Mouse (Mus musculus) embryo, embryonic 10.5 days (tissue): Measurements from ENCODE around the gene Tma7.

Experiments
- DNase-seq: peaks from one replicate; pipeline ENCODE4 v3.0.0-alpha.2; 2015; ENCODE audit warnings: low spot score

The Tma7 gene

DNA sequence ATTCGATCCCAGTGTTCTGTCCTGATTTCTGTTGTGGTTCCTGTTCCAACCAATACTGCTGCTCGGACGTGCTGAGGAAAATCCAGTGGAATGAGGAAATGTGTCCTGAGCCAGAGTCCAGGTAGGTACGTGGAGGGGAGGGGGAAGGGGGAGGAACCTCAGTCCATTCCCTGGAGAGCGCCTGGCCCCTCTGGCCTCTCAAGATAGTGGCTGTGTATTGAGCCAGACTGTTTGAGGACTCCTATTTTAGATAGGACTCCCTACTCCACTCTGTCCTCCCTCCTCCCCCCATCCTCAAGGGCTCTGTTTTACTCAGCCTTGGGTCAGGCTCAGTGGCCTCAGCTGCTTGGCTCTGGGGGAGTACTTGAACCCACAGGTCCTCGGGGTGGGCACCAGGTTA is 41.5 kb downstream of the Tma7 start:
- no peak for DNase-seq

DNA sequence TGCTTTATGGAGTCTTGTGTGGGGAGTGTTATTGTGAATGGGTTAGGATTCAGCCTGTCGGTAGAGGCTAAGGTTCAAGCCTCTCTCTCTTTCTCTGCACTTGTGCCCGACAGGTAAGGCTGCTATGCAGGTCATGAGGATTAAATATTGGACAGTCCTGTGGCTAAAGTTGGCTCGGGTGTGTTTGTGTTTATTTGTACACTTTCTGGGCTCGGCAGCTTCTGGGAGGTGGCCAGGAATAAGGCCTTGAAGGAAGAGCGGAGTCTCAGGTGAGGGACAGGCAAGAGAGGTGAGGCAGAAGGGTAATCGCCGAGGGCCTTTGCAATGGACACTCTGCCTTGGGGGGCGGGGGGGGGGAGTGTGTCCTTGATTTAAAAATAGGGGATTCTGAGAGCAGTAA is 42.2 kb downstream of the Tma7 start:
- DNase-seq, result no peak

DNA sequence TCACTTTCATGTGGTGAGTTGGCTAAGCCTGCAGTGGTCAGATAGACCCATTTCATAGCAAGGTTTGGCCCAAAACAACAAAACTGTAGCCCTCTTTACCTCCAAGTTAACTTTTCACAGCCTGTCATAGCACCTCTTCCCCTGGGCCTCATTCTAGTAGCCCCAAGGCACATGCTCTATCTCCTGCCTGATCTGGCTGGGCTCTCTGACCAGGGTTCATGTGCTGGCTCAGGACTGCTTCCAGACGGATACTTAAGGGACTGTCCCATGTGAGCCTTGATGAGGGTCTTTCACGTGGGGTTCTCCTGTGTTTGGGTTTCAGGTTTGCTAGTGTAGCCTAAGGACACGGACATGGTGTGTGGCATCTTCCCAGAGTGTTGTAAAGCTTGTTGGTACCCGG is 42.7 kb downstream of the Tma7 start:
- DNase-seq, result no peak

DNA sequence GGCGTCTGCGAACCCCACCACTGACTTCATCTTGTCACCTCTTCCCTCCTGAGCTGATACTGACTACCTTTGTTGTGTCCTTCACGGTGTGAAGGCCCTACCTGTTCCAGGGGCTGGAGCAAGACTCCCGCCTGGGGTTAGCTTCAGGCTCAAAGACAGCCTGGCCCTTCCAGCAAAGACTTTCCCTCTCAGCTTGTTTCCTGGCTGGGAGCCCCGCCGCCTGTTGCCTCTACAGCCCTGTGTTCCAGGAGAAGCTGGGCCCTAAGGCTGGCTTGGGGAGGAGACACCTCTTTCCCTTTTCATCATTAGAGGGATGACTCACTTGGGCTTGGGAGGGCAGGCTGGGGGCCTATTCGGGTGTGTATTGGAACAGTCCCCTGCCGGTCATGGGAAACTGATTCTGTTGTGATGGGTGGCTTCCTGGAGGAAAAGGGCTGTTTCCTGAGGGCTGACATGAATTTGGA is 43.5 kb downstream of the Tma7 start:
- DNase-seq, result no peak

GRCm38 (mm10) chr9:109038086-109038895 is 44.1 kb downstream of the Tma7 start, which contains the start of gene Shisa5:
TSS of gene Shisa5 (plus strand) at chr9:109038565.
- peak; percentile 86 for DNase-seq

- DNase-seq, result no peak
Observed at GRCm38 (mm10) chr9:109032435-109032834, 50.0 kb downstream of the Tma7 start.

GRCm38 (mm10) chr9:109031686-109032085 is 50.7 kb downstream of the Tma7 start:
- DNase-seq, result no peak

DNA sequence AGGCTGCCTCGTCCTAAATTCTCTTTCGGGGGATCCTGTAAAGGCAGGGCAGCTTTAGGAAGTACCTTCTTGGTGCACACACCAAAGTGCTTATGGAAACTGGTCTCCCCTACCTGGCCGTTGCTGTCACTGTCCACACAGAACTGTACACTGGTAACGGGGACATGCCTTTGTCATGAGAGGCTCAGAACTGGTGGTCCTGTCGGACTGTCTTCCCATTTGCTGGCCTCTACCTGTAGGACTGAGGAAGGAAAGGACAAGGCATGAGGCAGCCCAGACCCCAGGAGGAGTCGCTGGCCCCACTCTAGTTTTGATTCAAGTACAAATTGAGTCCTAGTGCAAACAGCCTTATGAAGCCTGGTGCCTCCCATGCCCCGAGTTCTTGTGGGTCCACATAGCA is 51.4 kb downstream of the Tma7 start:
- no peak for DNase-seq

DNA sequence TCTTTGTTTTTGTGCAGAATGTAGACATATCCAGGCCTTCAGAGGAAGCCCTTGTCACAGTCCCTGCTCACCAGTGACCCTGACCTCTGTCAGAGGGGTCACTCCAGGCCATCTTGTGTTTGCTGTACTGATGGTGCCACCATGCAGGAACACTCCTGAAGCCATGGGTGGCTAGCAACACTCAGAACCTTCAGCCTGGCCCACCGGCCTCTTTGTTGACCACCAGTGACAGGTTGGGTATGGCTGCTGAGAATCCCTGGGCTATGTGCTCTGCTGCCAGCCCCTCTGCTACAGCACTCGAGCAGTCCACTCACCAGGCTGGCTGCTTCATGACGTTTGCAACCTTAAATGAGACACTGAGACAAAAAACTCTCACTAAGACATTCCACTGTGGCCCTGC is 52.1 kb downstream of the Tma7 start:
- DNase-seq, result no peak

DNA sequence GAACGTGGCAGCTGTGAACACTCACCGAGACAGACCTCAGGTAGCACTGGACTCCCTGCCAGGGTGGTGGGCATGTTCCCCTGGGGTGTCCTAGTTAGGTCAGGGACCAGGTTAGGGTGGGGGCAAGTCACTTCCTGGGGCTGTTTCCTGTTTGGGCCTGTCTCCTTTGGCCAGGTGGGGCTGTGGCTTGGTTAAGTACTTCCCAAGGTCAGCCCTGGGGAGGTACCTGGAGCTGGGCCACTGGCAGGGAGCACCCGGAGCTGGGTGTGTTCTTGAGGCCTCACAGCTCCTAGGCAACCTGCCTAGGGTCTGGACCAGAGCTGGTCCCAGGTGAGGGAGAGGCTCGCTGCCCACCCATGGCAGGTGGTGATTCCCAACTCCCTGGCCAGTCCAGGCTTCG is 53.5 kb downstream of the Tma7 start:
- no peak for DNase-seq

GRCm38 (mm10) chr9:109028421-109028820 is 54.0 kb downstream of the Tma7 start:
- no peak for DNase-seq

- DNase-seq, result no peak
Observed at GRCm38 (mm10) chr9:109027521-109027920, 54.9 kb downstream of the Tma7 start.
